Mouse (Mus musculus): ENCODE measurements around the gene Tlr9.

DNA sequence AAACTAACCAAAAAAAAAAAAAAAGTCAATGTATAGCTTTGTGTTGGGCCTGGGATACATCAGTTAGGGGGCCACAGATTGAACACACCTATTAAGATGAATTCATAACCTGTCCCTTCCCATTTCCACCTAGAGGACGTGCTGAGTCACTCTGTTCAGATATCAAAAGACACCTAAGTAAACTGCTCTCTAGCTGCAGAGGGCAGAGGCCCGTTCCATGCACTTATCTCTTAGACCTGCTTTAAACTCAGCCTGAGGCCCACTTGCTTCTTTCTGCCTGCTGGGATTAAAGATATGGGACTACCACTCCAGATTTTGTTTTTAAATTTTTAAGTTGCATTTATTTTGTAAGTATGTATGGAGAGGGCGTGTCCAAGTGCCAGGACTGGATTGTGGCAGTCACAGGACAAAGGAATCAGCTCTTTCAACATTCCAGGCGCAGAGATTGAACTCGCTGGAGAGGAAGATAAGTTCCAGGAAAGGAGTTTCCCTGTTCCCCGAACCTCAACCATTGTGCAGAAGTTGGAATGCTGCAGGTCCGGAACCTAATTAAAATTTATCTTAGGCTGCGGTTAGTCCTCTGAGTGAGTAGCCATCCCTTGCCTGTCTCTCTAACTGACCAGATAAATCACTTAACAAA lies 5.5 kb downstream of the Tlr9 start:
- TF ChIP-seq CTCF (IDR thresholded peaks at IDR 0.05; ENCODE audit: control insufficient read depth, insufficient read depth, low read length) (no peak), POLR2A (IDR thresholded peaks at IDR 0.05; ENCODE audit: borderline replicate concordance, control insufficient read depth, low read depth, low read length) (no peak)

Measured in bone marrow, adult 2 months (tissue).